In genomic region chr4:90108858-90109257, GRCm38 (mm10) we compare ENCODE assay signal across 27 mouse cellular contexts.
"Had no signal": no experiment of that assay in that cellular context is flagged by ENCODE, and none has a peak within 500 bp of the region (broad histone marks: within the 10 kb centered on the region; RNA-seq: fewer than 3 reads in every experiment).

No protein-coding gene starts in this region.

- H3K36me3 ChIP-seq: heart, embryonic 13.5 days; heart, embryonic 15.5 days; hindbrain, embryonic 13.5 days; hindbrain, embryonic 15.5 days; kidney, embryonic 15.5 days; limb, embryonic 13.5 days; limb, embryonic 15.5 days; liver, embryonic 12.5 days had no signal

- DNase-seq: gastrocnemius, postnatal 14 days; gastrocnemius, postnatal 36 days; heart, adult 11 months; heart, adult 2 months; heart, postnatal 14 days; heart, postnatal 36 days; kidney, adult 11 months; kidney, adult 2 months; kidney, adult 9 months; kidney, postnatal 14 days; kidney, postnatal 36 days; layer of hippocampus, adult 9-11 months; layer of hippocampus, postnatal 36 days; left cerebral cortex, postnatal 4 days had no signal

- H3K9ac ChIP-seq: heart, embryonic 13.5 days; heart, embryonic 15.5 days; hindbrain, embryonic 13.5 days; hindbrain, embryonic 15.5 days; kidney, embryonic 15.5 days; limb, embryonic 13.5 days; limb, embryonic 15.5 days; liver, embryonic 12.5 days; liver, embryonic 14.5 days had no signal

- H3K27me3 ChIP-seq: heart, embryonic 13.5 days; heart, embryonic 15.5 days; hindbrain, embryonic 13.5 days; hindbrain, embryonic 15.5 days; kidney, embryonic 15.5 days; limb, embryonic 13.5 days; limb, embryonic 15.5 days; liver, embryonic 12.5 days had no signal

- H3K4me2 ChIP-seq: heart, embryonic 11.5 days; heart, embryonic 13.5 days; heart, embryonic 15.5 days; hindbrain, embryonic 13.5 days; hindbrain, embryonic 15.5 days; kidney, embryonic 15.5 days; limb, embryonic 13.5 days; limb, embryonic 15.5 days; liver, embryonic 12.5 days had no signal

- ATAC-seq: hindbrain, postnatal 0 days; intestine, embryonic 16.5 days; liver, embryonic 12.5 days had no signal

- H3K4me1 ChIP-seq: heart, embryonic 13.5 days; heart, embryonic 15.5 days; hindbrain, embryonic 13.5 days; hindbrain, embryonic 15.5 days; kidney, embryonic 15.5 days; limb, embryonic 13.5 days; limb, embryonic 15.5 days; liver, embryonic 12.5 days had no signal

- H3K9me3 ChIP-seq: heart, embryonic 13.5 days; heart, embryonic 15.5 days; hindbrain, embryonic 13.5 days; hindbrain, embryonic 15.5 days; kidney, embryonic 15.5 days; limb, embryonic 13.5 days; limb, embryonic 15.5 days; liver, embryonic 12.5 days had no signal

- H3K27ac ChIP-seq: heart, adult 2 months; heart, embryonic 13.5 days; heart, embryonic 15.5 days; hindbrain, embryonic 13.5 days; hindbrain, embryonic 15.5 days; hindbrain, postnatal 0 days; kidney, embryonic 15.5 days; kidney, postnatal 0 days; limb, embryonic 13.5 days; limb, embryonic 15.5 days; liver, embryonic 12.5 days; liver, embryonic 14.5 days had no signal

- H3K4me3 ChIP-seq: heart, adult 2 months; heart, embryonic 13.5 days; heart, embryonic 15.5 days; hindbrain, embryonic 13.5 days; hindbrain, embryonic 15.5 days; kidney, embryonic 15.5 days; limb, embryonic 13.5 days; limb, embryonic 15.5 days; liver, embryonic 12.5 days had no signal
